Mouse (Mus musculus): ENCODE data around the gene Eml2. TPM values are rescaled to one million over a fixed set of nuclear protein-coding genes. Genes with fewer than 3 reads are reported as not detected.

The Eml2 gene
- polyA plus RNA-seq, 1 experiment from 2014 or later: 18.9 TPM

- Histone ChIP-seq H3K4me1 (replicated peaks) (no peaks in the 10 kb centered on the region), H3K4me3 (no peak overlapping the region), H3K27ac (no peak overlapping the region), H3K9me3 (replicated peaks) (no peaks in the 10 kb centered on the region), H3K27me3 (no peaks in the 10 kb centered on the region), H3K4me2 (no peak overlapping the region), H3K36me3 (peaks cover 22% of the 10 kb centered on the region), H3K9ac (no peak overlapping the region)
- WGBS: 83% methylated on average over 2 of the region's 2 CpGs
- no peak for ATAC-seq (replicated peaks; ENCODE audit: insufficient number of reproducible peaks, insufficient read depth, low FRiP score, low read depth)
Measured at GRCm38 (mm10) chr7:19247511-19247910, 71.3 kb downstream of the Eml2 start.

GRCm38 (mm10) chr7:19252078-19252477 lies 75.9 kb downstream of the Eml2 start:
- WGBS: 83% methylated on average over 4 of the region's 4 CpGs

GRCm38 (mm10) chr7:19253437-19253836 lies 77.2 kb downstream of the Eml2 start:
- 0 out of 2 replicates have a peak, but pooled peaks cover 3% of the 10 kb centered on the region for H3K4me1 ChIP-seq (replicated peaks)
- H3K4me3 ChIP-seq: no peak overlapping the region
- H3K36me3 ChIP-seq: peaks cover 34% of the 10 kb centered on the region
- 0 out of 2 replicates have a peak overlapping the region, but pooled peaks have one; percentile 26 for H3K27ac ChIP-seq
- H3K4me2 ChIP-seq: no peak overlapping the region
- H3K27me3 ChIP-seq: no peaks in the 10 kb centered on the region
- WGBS: 55% methylated on average over 5 of the region's 5 CpGs
- H3K9me3 ChIP-seq (replicated peaks): no peaks in the 10 kb centered on the region
- ATAC-seq (replicated peaks; ENCODE audit: insufficient number of reproducible peaks, insufficient read depth, low FRiP score, low read depth): no peak
- no peak overlapping the region for H3K9ac ChIP-seq

More at GRCm38 (mm10) chr7:19252078-19252477, 75.9 kb downstream of the Eml2 start:
- Histone ChIP-seq H3K27ac (no peak overlapping the region), H3K4me3 (no peak overlapping the region), H3K36me3 (peaks cover 27% of the 10 kb centered on the region), H3K4me2 (no peak overlapping the region), H3K9me3 (replicated peaks) (no peaks in the 10 kb centered on the region), H3K4me1 (replicated peaks) (no peaks in the 10 kb centered on the region), H3K9ac (no peak overlapping the region), H3K27me3 (no peaks in the 10 kb centered on the region)
- ATAC-seq (replicated peaks; ENCODE audit: insufficient number of reproducible peaks, insufficient read depth, low FRiP score, low read depth): no peak

- Histone ChIP-seq H3K4me2 (no peak overlapping the region), H3K9me3 (replicated peaks) (no peaks in the 10 kb centered on the region), H3K9ac (no peak overlapping the region), H3K27ac (no peak overlapping the region), H3K4me1 (replicated peaks) (0 out of 2 replicates have a peak, but pooled peaks cover 3% of the 10 kb centered on the region), H3K27me3 (no peaks in the 10 kb centered on the region), H3K36me3 (peaks cover 53% of the 10 kb centered on the region), H3K4me3 (no peak overlapping the region)
- ATAC-seq (replicated peaks; ENCODE audit: insufficient number of reproducible peaks, insufficient read depth, low FRiP score, low read depth): no peak
- WGBS: 85% methylated on average over 17 of the region's 17 CpGs
Measured at GRCm38 (mm10) chr7:19255395-19255794, 79.2 kb downstream of the Eml2 start.

MicroRNA genes within 50 kb of the gene (microRNA counts, 519-probe panel; counts per million panel counts)
- 1,645 counts per million, percentile 10 among the panel's probes with 10 or more counts for microRNA mmu-miR-330

Small RNA genes lying within 50 kb of the gene (microRNA-seq; reads per million reads assigned to microRNA genes)
- gene Mir330: 342 reads per million, percentile 68 among the genes with 10 or more reads in this experiment

Other genes starting within 250 kb of the Eml2 start
- not detected in 2 replicates for gene Nanos2, start 189.0 kb upstream of the Eml2 start, polyA plus RNA-seq (2015; fragmentation: Nextera tagmentation; extraction: Ambion mirVana)
- 2.2 and 2.3 TPM in 2 replicates for gene Mypop, start 185.2 kb upstream of the Eml2 start, polyA plus RNA-seq (2015; fragmentation: Nextera tagmentation; extraction: Ambion mirVana)
- 11.5 and 17.6 TPM in 2 replicates for gene Irf2bp1, start 172.4 kb upstream of the Eml2 start, polyA plus RNA-seq (2015; fragmentation: Nextera tagmentation; extraction: Ambion mirVana)
- 0.14 and 0.61 TPM in 2 replicates for gene Foxa3, start 152.9 kb upstream of the Eml2 start, polyA plus RNA-seq (2015; fragmentation: Nextera tagmentation; extraction: Ambion mirVana)
- gene Sympk, start 152.0 kb upstream of the Eml2 start, polyA plus RNA-seq (2015; fragmentation: Nextera tagmentation; extraction: Ambion mirVana): 19.6 and 27.3 TPM in 2 replicates
- gene Rsph6a, start 121.7 kb upstream of the Eml2 start, polyA plus RNA-seq (2015; fragmentation: Nextera tagmentation; extraction: Ambion mirVana): not detected in 2 replicates
- gene Dmwd, start 100.2 kb upstream of the Eml2 start, polyA plus RNA-seq (2015; fragmentation: Nextera tagmentation; extraction: Ambion mirVana): 14.2 and 20.0 TPM in 2 replicates
- 51.9 and 57.3 TPM in 2 replicates for gene Dmpk, start 92.6 kb upstream of the Eml2 start, polyA plus RNA-seq (2015; fragmentation: Nextera tagmentation; extraction: Ambion mirVana)
- 4.9 and 6.7 TPM in 2 replicates for gene Six5, start 81.8 kb upstream of the Eml2 start, polyA plus RNA-seq (2015; fragmentation: Nextera tagmentation; extraction: Ambion mirVana)
- gene Gm4969, start 58.1 kb upstream of the Eml2 start, polyA plus RNA-seq (2015; fragmentation: Nextera tagmentation; extraction: Ambion mirVana): 0.73 and 1.0 TPM in 2 replicates
- gene Fbxo46, start 56.6 kb upstream of the Eml2 start, polyA plus RNA-seq (2015; fragmentation: Nextera tagmentation; extraction: Ambion mirVana): 7.3 and 9.6 TPM in 2 replicates
- 8.8 and 10.0 TPM in 2 replicates for gene Qpctl, start 27.1 kb upstream of the Eml2 start, polyA plus RNA-seq (2015; fragmentation: Nextera tagmentation; extraction: Ambion mirVana)
- gene Snrpd2, start 26.7 kb upstream of the Eml2 start, polyA plus RNA-seq (2015; fragmentation: Nextera tagmentation; extraction: Ambion mirVana): 93.2 and 96.6 TPM in 2 replicates
- gene Gipr, start 10.3 kb upstream of the Eml2 start, polyA plus RNA-seq (2015; fragmentation: Nextera tagmentation; extraction: Ambion mirVana): 73.8 and 73.9 TPM in 2 replicates
- 2.1 and 2.2 TPM in 2 replicates for gene Gpr4, start 36.1 kb downstream of the Eml2 start, polyA plus RNA-seq (2015; fragmentation: Nextera tagmentation; extraction: Ambion mirVana)
- gene Opa3, start 51.9 kb downstream of the Eml2 start, polyA plus RNA-seq (2015; fragmentation: Nextera tagmentation; extraction: Ambion mirVana): 33.8 and 37.9 TPM in 2 replicates
- 81.2 and 81.6 TPM in 2 replicates for gene Vasp, start 95.4 kb downstream of the Eml2 start, polyA plus RNA-seq (2015; fragmentation: Nextera tagmentation; extraction: Ambion mirVana)
- gene Ppm1n, start 103.6 kb downstream of the Eml2 start, polyA plus RNA-seq (2015; fragmentation: Nextera tagmentation; extraction: Ambion mirVana): 0.11 and 0.16 TPM in 2 replicates
- 27.2 TPM in 2 replicates for gene Rtn2, start 106.2 kb downstream of the Eml2 start, polyA plus RNA-seq (2015; fragmentation: Nextera tagmentation; extraction: Ambion mirVana)
- 0.20 and 0.47 TPM in 2 replicates for gene Fosb, start 133.6 kb downstream of the Eml2 start, polyA plus RNA-seq (2015; fragmentation: Nextera tagmentation; extraction: Ambion mirVana)
- gene Ercc1, start 168.4 kb downstream of the Eml2 start, polyA plus RNA-seq (2015; fragmentation: Nextera tagmentation; extraction: Ambion mirVana): 59.8 and 60.3 TPM in 2 replicates
- gene Cd3eap, start 183.1 kb downstream of the Eml2 start, polyA plus RNA-seq (2015; fragmentation: Nextera tagmentation; extraction: Ambion mirVana): 13.6 and 15.5 TPM in 2 replicates
- gene Ppp1r13l, start 183.3 kb downstream of the Eml2 start, polyA plus RNA-seq (2015; fragmentation: Nextera tagmentation; extraction: Ambion mirVana): 13.5 and 14.4 TPM in 2 replicates
- gene Ercc2, start 205.6 kb downstream of the Eml2 start, polyA plus RNA-seq (2015; fragmentation: Nextera tagmentation; extraction: Ambion mirVana): 8.9 and 11.3 TPM in 2 replicates
- 3.0 and 4.3 TPM in 2 replicates for gene Klc3, start 227.7 kb downstream of the Eml2 start, polyA plus RNA-seq (2015; fragmentation: Nextera tagmentation; extraction: Ambion mirVana)
- gene Ckm, start 228.4 kb downstream of the Eml2 start, polyA plus RNA-seq (2015; fragmentation: Nextera tagmentation; extraction: Ambion mirVana): 1,612 and 2,052 TPM in 2 replicates

Measured in heart, embryonic 15.5 days (tissue).